Mouse (Mus musculus) lung, adult 2 months (tissue): ENCODE results near the gene Ppp1r1b.

Source experiments
- CTCF ChIP-seq: fragments of 200-500 bp; IDR thresholded peaks from 2 replicates; pipeline ENCODE4 v1.5.1; 2011; ENCODE audit warnings: mild to moderate bottlenecking, low read length, control low read depth; ENCODE audit not compliant: insufficient read depth
- POLR2A ChIP-seq: fragments of 200-500 bp; IDR thresholded peaks from 2 replicates; pipeline ENCODE4 v1.6.1; 2011; ENCODE audit warnings: low read depth, mild to moderate bottlenecking, control low read depth, low read length, borderline replicate concordance; ENCODE audit errors: extremely low read depth

DNA sequence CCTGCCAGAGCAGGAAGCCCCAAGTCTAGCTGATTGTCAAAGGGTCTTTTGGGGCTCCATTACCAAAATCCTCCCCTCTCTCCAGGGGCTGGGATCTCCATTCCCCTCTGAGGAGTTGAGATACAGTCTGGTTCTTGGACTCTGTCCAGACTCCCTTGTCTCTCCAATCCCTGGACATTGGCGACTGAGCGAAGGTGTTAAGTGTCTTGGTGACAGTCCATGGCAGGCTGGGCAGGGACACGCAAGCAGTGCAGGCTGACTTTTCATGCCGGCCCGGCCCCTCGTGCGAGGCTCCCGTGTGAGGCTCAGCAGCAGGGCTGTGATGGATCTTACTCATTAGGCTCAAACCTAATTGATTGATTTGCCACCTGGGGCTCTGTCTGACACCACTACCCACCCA is 26.1 kb downstream of the Ppp1r1b start:
- no peak for TF ChIP-seq POLR2A
- no peak for TF ChIP-seq CTCF
